Mouse (Mus musculus) kidney, adult 2 months (tissue): Measurements from ENCODE around the gene Ppp1r2.

Source experiments
- CTCF ChIP-seq: fragments of 200-500 bp; conservative IDR thresholded peaks from 2 replicates; pipeline ENCODE4 v1.5.1; 2011; ENCODE audit warnings: low read depth, mild to moderate bottlenecking, control low read depth, low read length, moderate library complexity, mixed read lengths; ENCODE audit not compliant: insufficient read depth, insufficient read length
- POLR2A ChIP-seq: fragments of 200-500 bp; IDR thresholded peaks from one replicate; pipeline ENCODE4 v1.6.1; 2011; ENCODE audit warnings: low read depth, low read length, control low read depth

GRCm38 (mm10) chr16:31287712-31288111 lies 12.6 kb upstream of the Ppp1r2 start:
- TF ChIP-seq POLR2A (no peak), CTCF (no peak)
